Mouse (Mus musculus) activated CD4-positive, CD25-positive, alpha-beta regulatory T cell, adult 4 months (primary cell): ENCODE data around the gene Prps1l3. TPM values are rescaled to one million over a fixed set of nuclear protein-coding genes. Genes with fewer than 3 reads are reported as not detected.
A peak's percentile ranks its signal among the peaks of the same experiment; 100 is the strongest.
"Not testable (repeated sequence)": the region's sequence is repeated elsewhere in the genome, so short reads cannot be mapped to it uniquely, and the experiment has no call there.

ENCODE experiments used
- ATAC-seq: one replicate; pipeline ENCODE4 v1.8.0; 2017
- polyA plus RNA-seq, 2 experiments: library from polyadenylated mRNA; unstranded; fragments of 100-300 nt; shearing (Covaris generic); gene quantifications; one replicate each; pipeline ENCODE4 v1.2.1; 2017

Gene Prps1l3
- 10 to 100 TPM; 59.3 to 63.6 TPM for polyA plus RNA-seq

DNA sequence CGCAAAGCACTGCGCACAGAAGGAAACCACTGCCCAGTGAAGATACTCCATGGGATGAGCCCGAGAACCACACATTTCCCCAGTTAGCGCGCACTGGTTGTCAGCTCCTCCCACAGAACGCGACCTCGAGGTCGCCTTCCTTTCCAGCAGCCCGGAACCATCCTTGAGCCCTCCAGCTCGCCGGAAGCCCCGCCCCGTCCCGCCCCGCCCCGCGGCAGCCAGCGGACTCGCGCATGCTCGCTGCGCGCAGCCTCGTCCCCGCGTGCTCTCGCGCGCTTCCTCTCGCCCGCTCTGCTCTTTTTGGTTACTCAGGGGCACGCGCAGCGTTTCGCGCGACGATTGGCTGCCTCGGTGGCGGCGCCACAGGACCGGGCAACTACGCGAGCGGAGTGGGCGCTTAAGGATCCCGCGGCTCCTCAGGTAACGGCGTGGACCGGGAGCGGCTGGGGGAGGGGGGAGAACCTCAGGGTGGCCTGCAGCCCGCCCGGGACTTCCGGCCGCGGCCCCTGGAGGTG, at the start of gene Prps1l3, which contains the start of gene Mipol1:
Gene Prps1l3 (plus strand): TSS at position 221 of the 515 bp plus-strand sequence.
Gene Mipol1 (plus strand): TSS at position 236 of the 515 bp plus-strand sequence.
- peak; percentile 80 for ATAC-seq

DNA sequence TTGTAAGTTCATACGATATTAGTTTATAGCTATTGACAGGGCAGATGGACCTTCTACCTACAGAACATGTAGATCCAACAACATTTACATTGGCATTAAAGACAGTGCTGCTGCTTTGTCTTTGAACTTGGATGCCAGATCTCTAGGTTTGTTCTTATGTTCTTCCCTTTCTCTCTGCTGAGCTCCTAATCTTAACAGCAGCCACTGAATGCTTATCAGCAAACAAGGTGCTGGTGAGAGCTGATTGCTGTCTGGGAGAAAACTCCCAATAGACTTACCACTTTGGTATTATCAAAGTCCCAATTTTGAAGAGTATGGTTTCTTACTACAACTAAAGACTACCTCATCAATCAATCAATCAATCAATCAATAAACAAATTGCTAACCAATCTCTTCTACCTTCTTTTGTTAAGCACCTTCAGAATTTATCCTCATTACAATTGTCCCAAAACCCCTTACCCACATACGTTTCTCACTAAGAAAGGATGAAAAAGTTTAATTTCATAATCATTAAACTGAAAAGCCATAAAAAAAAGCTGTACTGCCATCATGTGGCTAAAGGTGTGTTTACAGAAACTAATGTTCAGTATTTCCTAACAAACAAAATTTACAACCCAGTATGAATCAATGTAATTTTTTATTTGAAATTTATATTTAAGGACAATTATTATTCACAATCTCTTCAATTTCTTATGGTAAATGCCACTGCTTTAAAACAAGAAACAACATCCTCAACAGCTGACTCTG, 45.6 kb upstream of the Prps1l3 start:
- ATAC-seq = no peak

DNA sequence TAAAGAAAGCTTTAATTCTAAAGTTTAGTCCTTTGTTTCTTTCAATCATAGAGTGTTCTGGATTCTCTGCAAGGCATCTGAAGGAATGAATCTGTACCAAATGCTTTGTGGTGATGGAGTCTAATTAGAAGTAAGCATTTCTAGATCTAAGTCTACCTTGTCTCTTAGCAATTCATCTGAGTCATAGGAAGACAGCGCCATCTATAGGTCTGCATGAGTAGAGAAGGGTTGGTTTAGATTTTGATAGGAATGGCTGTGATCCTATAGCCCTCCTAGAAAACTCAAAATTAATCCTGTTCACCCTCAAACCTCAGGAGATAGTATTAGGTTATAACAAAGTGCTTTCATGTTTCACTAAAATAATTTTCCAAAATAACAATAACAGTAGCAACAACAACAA, 44.7 kb upstream of the Prps1l3 start:
- no peak for ATAC-seq

- no peak for ATAC-seq
Observed at GRCm38 (mm10) chr12:57186126-57186525, 44.1 kb upstream of the Prps1l3 start.

DNA sequence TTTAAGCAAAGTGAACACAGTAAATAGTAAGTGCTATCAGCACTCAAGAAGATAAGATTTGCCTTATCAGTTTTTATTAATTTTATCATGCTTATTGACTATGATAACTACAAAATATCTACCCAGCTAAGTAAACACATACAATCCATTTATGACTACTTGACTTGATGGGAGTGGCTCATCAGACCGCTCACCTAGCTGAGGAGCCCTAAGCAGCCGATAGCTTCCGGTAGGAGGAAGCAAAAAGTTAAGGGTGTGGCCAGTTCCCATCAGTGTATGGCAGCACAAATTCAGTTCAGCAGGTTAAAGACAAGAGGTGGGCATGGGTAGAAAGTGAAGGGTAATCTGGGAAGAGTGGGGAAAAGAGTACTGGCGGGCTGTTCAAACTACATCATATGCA, 43.2 kb upstream of the Prps1l3 start:
- no peak for ATAC-seq

- ATAC-seq = no peak
Observed at GRCm38 (mm10) chr12:57194609-57195008, 35.6 kb upstream of the Prps1l3 start.

- no peak for ATAC-seq
Observed at GRCm38 (mm10) chr12:57196286-57196607, 34.0 kb upstream of the Prps1l3 start.

DNA sequence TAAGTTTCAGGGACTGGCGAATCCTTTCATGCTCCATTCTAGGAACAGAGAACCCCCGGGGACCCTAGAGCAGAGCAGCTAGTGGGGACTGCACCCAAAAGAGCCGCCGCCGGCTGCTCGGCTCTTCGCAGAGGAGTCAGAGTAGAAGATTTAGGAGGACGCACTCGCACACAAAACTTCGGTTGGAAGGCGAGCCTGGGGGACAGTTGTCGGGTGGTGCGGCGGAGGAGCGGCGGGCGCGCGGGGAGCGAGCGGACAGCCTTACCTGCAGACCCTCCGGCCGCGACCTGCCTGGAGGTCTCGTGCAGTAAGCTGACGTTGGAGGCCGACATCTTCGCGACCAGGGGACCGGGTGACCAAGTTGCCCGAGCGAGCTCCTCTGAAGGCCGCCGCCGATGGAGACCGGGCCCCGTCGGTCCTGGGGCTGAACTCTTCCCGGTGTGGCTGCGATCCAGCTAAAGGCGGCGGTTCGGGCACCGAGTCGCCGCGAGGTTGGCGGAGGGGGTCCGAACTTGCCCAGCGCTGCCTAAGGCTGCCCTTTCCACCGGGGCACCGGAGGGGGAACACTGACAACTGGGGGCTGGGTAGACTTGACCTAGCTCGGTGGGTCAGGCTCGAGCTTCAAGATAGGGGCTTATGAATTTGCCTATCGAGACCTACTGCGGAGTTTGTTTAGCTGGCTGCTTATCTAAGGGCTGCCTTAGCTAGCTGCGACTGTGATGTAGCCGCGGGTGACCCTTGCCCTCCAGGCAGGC, 33.4 kb upstream of the Prps1l3 start:
- no peak for ATAC-seq

- no peak for ATAC-seq
Observed at GRCm38 (mm10) chr12:57197363-57198026, 32.7 kb upstream of the Prps1l3 start, which contains the start of gene Slc25a21. TSS of gene Slc25a21 (minus strand) at chr12:57197472.

DNA sequence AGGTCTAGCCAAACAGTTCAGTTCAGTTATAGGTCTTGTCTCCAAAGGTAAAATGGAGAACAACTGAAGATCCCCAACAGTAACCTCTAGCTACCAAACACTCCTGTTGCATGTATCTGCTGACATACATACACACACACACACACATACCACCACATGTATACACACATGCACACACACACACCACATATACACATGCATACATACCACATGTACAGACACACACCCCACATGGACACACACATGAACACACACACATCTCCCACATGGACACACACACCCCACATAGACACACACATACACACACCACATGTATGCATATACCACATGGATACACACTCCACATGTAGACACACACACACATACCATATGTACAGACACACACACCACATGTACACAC, 31.9 kb upstream of the Prps1l3 start:
- ATAC-seq = no peak

- no peak for ATAC-seq
Observed at GRCm38 (mm10) chr12:57199427-57199826, 30.8 kb upstream of the Prps1l3 start.

- ATAC-seq = no peak
Observed at GRCm38 (mm10) chr12:57201901-57202300, 28.3 kb upstream of the Prps1l3 start.

DNA sequence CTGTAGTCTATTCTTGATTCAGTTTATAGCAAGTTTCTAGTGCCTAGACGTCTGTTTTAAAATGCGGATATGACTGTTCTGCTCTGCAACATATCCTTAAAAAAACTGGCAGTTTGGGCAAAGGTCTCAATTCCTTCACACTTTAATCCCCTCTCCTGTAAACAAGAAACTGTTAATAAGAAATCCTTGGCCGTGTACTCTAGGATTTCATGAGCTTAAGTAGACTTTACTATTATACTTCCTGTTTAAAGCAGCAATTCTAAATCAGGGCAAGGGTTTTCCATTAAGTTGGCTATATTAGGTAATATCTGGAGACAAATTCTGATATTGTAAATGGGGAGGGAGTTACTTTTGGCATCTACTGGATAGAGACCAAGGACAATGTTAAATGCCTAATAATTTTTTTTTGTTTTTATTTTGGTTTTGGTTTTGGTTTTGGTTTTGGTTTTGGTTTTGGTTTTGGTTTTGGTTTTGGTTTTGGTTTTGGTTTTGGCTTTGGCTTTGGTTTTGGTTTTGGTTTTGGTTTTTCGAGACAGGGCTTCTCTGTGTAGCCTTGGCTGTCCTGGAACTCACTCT, 25.8 kb upstream of the Prps1l3 start:
- no peak for ATAC-seq

- peak; percentile 80 for ATAC-seq
Observed at GRCm38 (mm10) chr12:57211353-57212311, 18.6 kb upstream of the Prps1l3 start.

DNA sequence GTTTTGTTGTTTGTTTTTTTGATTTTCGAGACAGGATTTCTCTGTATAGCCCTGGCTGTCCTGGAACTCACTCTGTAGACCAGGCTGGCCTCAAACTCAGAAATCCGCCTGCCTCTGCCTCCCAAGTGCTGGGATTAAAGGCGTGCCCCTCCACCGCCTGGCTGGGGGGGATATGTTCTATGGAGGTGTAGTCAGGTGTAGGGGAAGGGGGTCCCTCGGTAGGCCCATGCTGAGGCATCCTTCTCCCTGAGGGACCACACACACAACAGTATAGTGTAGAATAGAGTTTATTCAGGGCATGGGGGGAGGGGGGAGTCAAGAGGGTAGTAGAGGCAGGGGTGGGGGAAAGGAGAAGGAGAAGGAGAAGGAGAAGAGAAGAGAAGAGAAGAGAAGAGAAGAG, 17.7 kb upstream of the Prps1l3 start:
- ATAC-seq = not testable (repeated sequence)

GRCm38 (mm10) chr12:57226411-57226810, 3.8 kb upstream of the Prps1l3 start:
- ATAC-seq = no peak

DNA sequence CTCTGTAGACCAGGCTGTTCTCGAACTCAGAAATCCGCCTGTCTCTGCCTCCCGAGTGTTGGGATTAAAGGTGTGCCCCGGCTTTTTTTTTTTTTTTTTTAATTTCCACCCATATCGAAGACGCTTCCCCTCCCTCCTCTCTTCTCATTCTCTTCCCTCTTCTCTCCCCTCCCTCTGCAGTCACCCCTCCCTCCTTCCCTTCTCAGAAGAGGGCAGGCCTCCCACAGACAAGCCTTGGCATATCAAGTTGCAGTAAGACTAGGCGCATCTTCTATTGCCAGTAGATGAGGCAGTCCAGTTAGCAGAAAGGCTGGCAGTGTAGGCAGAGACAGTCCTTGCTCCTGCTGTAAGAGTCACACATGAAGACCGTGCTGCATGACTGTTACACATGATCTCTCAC, 2.4 kb upstream of the Prps1l3 start:
- no peak for ATAC-seq

DNA sequence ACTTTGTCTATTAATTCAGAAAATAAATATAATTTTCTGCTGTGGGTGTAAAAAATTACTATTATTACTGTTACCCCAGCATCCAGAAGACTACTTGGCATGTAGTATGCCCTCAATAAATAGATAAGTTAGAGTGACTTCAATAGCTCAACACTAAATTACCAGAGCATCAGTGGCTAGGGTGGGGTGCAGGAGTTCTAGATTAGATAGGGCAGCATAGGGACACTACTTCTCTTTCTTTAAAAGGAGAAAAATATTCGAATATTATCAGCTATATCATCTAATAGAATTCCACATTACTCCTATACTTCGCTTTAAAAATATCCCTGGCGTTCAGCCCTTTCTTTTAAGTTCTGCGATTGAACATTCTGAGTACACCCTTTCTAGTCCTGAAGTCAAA, 509 bp upstream of the Prps1l3 start:
- no peak for ATAC-seq

DNA sequence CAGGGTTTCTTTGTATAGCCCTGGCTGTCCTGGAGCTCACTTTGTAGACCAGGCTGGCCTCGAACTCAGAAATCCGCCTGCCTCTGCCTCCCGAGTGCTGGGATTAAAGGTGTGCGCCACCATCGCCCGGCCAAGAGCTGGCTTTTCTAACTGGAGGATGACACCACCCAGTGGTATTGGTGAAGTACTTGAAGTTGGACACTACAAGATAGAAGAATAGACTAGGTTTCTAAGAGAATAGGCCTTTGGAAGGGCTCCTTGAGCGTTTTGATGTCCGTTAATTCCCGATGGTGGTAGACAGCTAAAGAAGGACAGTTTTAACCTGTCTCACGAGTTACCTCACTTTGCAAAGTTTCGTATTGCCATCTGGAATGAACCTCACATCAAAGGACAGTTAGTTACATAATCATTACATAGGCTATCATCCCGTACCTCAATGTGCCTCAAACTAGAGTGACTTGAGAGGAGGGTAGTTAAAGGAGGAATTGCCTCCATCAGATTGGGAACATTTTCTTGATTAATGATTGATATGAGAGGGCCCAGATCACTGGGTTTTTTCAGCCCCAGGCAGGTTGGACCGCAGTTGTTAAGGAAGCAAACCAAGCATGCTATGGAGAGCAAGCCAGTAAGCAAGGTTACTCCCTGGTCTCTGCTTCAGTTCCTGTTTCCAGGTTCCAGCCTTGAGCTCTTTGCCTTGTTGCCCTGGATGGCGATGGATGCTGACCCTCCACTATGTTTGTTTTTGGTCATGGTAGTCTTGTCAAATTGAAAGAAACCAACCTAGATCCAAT, 1.1 kb downstream of the Prps1l3 start:
- ATAC-seq = peak; percentile 47

DNA sequence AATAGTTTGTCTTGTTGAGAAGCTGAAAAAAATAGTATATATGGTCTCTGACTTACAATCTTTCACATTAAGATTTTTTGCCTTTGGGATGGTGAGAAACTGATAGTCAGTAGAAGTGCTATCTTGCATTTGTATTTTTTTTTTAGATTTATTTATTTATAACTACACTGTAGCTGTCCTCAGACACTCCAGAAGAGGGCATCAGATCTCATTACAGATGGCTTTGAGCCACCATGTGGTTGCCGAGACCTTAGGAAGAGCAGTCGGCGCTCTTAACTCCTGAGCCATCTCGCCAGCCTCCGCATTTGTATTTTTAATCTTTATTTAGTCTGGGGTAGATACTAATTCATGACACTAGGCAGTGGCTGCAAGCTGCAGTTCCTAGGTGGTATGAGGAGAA, 3.2 kb downstream of the Prps1l3 start:
- no peak for ATAC-seq
